Mouse (Mus musculus): ENCODE measurements around the gene Gm10563. TPM values are rescaled to one million over a fixed set of nuclear protein-coding genes. Genes with fewer than 3 reads are reported as not detected.
A peak's percentile ranks its signal among the peaks of the same experiment; 100 is the strongest.

The Gm10563 gene
- total RNA-seq, 2 experiments from 2014 or later: not detected

- intact Hi-C loops (cut with DNase I): no loop called here
- H3K4me3 ChIP-seq: peak overlapping the region; percentile 90
- H3K27ac ChIP-seq: peak overlapping the region; percentile 97
- DNase-seq: no peak
- no peak for TF ChIP-seq CTCF (IDR thresholded peaks at IDR 0.05)
Measured at GRCm38 (mm10) chr4:155601997-155602456, 43.2 kb downstream of the Gm10563 start.

- intact Hi-C loops (cut with DNase I): no loop called here
- DNase-seq: peak; percentile 95
- H3K4me3 ChIP-seq: peak within 1 kb of the TSS; percentile 90
- peak; percentile 23; the same call in 1 of the 2 replicates for TF ChIP-seq CTCF (IDR thresholded peaks at IDR 0.05)
- peak within 1 kb of the TSS; percentile 97 for H3K27ac ChIP-seq
Measured at GRCm38 (mm10) chr4:155601091-155601996, 43.9 kb downstream of the Gm10563 start, which contains the start of gene Slc35e2. TSS of gene Slc35e2 (plus strand) at chr4:155601416.

- no peak for DNase-seq
- intact Hi-C loops (cut with DNase I): no loop called here
- no peak for TF ChIP-seq CTCF (IDR thresholded peaks at IDR 0.05)
- H3K4me3 ChIP-seq: peak overlapping the region; percentile 90
- H3K27ac ChIP-seq: peak overlapping the region; percentile 97
Measured at GRCm38 (mm10) chr4:155599901-155600825, 45.0 kb downstream of the Gm10563 start.

- no peak for TF ChIP-seq CTCF (IDR thresholded peaks at IDR 0.05)
- intact Hi-C loops (cut with DNase I): no loop called here
Measured at GRCm38 (mm10) chr4:155598536-155598935, 46.7 kb downstream of the Gm10563 start.

GRCm38 (mm10) chr4:155596606-155597005, 48.6 kb downstream of the Gm10563 start:
- no peak for TF ChIP-seq CTCF (IDR thresholded peaks at IDR 0.05)

More at GRCm38 (mm10) chr4:155598536-155598935, 46.7 kb downstream of the Gm10563 start:
- no peak for DNase-seq
- no peak overlapping the region for H3K27ac ChIP-seq
- H3K4me3 ChIP-seq: no peak overlapping the region

GRCm38 (mm10) chr4:155595777-155596176, 49.4 kb downstream of the Gm10563 start:
- Histone ChIP-seq H3K4me3 (no peak overlapping the region), H3K27ac (no peak overlapping the region)
- no peak for DNase-seq
- TF ChIP-seq CTCF (IDR thresholded peaks at IDR 0.05): no peak
- intact Hi-C loops (cut with DNase I): no loop called here

More at GRCm38 (mm10) chr4:155596606-155597005, 48.6 kb downstream of the Gm10563 start:
- H3K27ac ChIP-seq: no peak overlapping the region
- intact Hi-C loops (cut with DNase I): no loop called here
- H3K4me3 ChIP-seq: no peak overlapping the region
- DNase-seq: no peak

GRCm38 (mm10) chr4:155593780-155594179, 51.4 kb downstream of the Gm10563 start:
- no peak overlapping the region for H3K4me3 ChIP-seq
- no peak for TF ChIP-seq CTCF (IDR thresholded peaks at IDR 0.05)
- no peak for DNase-seq
- intact Hi-C loops (cut with DNase I): no loop called here
- no peak overlapping the region for H3K27ac ChIP-seq

GRCm38 (mm10) chr4:155591012-155591719, 54.0 kb downstream of the Gm10563 start:
- H3K27ac ChIP-seq: no peak overlapping the region
- no peak for TF ChIP-seq CTCF (IDR thresholded peaks at IDR 0.05)
- intact Hi-C loops (cut with DNase I): no loop called here
- H3K4me3 ChIP-seq: no peak overlapping the region
- no peak for DNase-seq

GRCm38 (mm10) chr4:155589356-155589755, 55.9 kb downstream of the Gm10563 start:
- no peak for DNase-seq
- Histone ChIP-seq H3K4me3 (no peak overlapping the region), H3K27ac (peak overlapping the region; percentile 2; the same call in 1 of the 2 replicates)
- TF ChIP-seq CTCF (IDR thresholded peaks at IDR 0.05): no peak
- intact Hi-C loops (cut with DNase I): no loop called here

- no peak for DNase-seq
- intact Hi-C loops (cut with DNase I): no loop called here
- no peak for TF ChIP-seq CTCF (IDR thresholded peaks at IDR 0.05)
- no peak overlapping the region for H3K4me3 ChIP-seq
- no peak overlapping the region for H3K27ac ChIP-seq
Measured at GRCm38 (mm10) chr4:155582279-155582905, 62.8 kb downstream of the Gm10563 start.

GRCm38 (mm10) chr4:155580420-155580819, 64.8 kb downstream of the Gm10563 start:
- peak; percentile 87 for TF ChIP-seq CTCF (IDR thresholded peaks at IDR 0.05)
- intact Hi-C loops (cut with DNase I): loop anchor here (1.0 kb wide), 1 partner anchor 99 kb away; no protein-coding TSS in a partner anchor
- H3K27ac ChIP-seq: no peak overlapping the region
- no peak overlapping the region for H3K4me3 ChIP-seq
- DNase-seq: peak; percentile 66

Measured in gastrocnemius, adult 2 months (tissue).